Mouse (Mus musculus) left cerebral cortex, adult 11 months (tissue): ENCODE measurements around the gene Lrrc42.

Experiments used
- DNase-seq: peaks from one replicate; pipeline ENCODE4 v3.0.0; 2022; ENCODE audit warnings: low spot score

The Lrrc42 gene

GRCm38 (mm10) chr4:107249471-107249870 is 3.9 kb downstream of the Lrrc42 start:
- no peak for DNase-seq

- no peak for DNase-seq
Observed at GRCm38 (mm10) chr4:107248061-107248460, 5.3 kb downstream of the Lrrc42 start.

- DNase-seq: no peak
Observed at GRCm38 (mm10) chr4:107247110-107247509, 6.2 kb downstream of the Lrrc42 start.

- DNase-seq: no peak
Observed at GRCm38 (mm10) chr4:107246040-107246439, 7.3 kb downstream of the Lrrc42 start.

DNA sequence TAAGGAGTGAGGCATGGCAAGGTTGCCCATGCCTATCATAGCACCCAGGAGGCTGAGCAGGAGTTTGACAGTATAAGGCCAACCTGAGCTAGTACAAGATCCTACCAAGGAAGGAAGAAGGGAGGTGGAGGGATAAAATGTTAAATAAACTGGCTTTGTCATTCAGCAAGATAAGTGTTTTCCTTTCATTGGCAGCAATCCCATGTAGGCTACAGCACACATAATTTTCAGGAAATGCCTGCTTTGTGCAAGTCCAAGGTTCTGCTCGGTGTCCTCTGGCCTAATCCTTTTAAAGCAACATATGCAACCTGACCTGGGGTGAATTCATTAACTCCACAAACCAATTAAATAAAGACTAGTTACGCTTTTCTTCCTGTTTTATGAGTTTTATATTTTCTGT is 8.0 kb downstream of the Lrrc42 start:
- no peak for DNase-seq

DNA sequence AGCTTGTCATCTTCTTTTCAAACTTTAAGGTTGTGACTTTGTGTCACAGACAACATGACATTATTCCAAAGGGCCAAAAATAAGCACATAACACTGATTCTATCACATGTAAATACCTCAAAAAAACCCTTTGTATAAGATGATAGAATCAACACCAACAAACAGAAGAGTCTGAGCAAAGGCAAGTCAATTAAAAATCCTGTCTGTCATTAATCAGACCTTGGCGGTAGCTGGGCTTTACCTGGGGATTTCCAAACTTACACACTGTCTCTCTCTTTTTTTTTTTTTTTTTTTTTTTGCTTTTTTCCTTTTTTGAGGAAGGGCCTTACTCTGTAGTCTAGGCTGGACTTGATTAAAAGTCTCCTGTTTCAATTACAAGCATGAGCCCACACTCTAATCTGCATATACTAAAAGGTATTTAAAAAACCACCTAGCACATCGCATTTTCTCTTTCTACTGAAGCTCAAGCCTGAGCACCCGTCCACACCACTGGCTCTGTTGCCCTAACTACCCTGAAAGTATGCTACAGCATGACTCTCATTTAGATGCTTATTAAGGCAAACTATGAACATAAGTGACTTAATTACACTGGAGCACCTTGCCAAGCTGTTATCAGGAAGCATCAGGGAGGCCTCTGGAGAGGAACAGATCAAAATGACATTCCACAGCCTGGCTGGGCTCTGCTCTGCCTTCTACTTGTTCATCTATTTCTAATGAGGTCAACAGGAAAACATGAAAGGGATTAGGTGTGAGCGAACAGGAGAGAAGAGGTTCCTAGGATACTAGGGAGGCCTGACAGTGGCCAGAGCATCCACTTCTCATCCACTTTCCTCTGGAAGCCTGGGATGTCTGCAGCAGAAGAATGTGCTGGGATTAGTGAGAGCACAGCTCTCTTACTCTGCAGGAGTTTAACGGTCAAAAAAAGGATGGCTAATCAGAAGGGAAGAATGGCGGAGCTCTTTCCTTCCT is 9.7 kb downstream of the Lrrc42 start:
- DNase-seq: no peak

- DNase-seq: no peak
Observed at GRCm38 (mm10) chr4:107240196-107240595, 13.1 kb downstream of the Lrrc42 start.

GRCm38 (mm10) chr4:107238253-107238652 is 15.1 kb downstream of the Lrrc42 start:
- no peak for DNase-seq

GRCm38 (mm10) chr4:107232219-107232618 is 21.1 kb downstream of the Lrrc42 start:
- DNase-seq: no peak

DNA sequence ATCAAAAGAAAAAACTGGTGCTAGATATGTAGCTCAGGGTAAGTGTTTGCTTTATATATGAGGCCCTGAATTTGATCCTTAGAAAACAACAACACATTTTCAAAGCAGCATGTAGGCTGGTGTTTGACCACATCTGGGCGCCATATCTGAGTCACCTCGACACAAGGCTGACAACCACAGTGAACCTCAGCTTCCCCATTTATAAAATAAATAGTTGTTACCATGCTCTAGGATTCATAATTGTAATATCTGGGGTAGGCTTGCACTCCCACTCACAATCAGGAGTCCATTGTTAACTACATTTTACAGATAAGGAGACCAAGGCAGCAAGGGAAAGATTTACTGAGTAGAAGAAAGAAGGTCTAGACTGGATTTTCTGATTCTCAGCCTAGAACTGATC is 27.0 kb downstream of the Lrrc42 start:
- no peak for DNase-seq

DNA sequence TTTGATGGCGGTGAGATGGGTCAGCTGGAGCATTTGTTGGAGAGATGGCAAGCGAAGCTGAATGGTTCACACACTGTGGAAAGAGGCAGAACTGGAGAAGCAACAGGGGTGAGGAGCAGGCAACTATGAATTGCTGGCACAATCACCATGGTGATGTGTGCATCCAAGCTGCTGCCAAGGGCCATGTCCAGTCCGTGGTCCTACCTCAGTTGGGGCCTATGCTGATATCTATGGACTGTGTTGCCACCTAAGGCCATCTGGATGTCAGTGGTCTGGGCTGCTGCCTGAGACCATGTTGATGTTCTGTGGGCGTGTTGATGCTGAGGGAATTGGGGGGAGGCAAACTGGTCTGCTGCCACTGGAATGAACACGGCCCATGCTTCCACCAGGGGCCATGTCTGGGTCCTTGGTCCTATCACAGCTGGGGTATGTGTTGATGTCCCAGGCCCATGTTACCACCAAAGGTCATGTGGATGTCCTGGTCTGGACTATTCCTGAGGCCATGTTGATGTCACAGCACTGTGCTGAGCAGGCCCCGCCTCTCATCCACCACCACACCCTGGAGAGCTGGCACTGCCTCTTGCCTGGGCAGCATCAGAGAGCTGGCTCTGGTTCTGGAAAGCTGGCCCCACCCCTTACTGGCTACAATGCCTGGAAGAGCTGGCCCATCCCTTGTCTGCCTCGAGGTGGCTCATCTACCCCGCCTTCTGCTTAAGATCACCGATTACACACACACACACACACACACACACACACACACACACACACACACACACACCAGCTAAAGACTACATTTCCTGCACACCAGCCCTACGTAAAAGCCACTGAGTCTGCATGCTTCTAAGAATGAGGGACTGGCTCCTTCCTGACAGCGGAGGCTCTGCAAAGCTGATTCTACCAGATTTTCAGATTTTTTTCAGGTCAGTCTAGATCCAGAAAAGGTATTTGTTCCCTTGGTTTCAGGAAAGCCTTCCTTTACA is 29.8 kb downstream of the Lrrc42 start:
- DNase-seq: no peak

DNA sequence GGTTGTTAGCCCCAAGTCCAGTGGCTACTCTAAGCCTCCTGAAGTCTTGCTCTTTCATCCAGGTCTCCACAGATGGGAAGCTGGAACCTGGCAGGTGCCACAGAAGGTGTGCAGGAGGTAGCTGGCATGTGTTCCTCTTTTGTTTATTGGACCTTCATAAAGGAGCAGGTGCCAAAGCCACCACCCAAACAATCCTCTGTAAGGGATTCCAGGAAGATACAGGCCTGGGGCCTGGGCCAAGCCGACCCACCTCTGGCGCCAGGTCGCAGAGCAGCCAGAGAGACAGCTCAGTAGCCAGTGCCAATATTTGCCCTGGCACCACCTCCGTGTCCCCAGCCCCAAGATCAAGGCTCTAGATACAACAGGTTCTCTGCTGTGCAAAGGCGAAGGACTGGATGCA is 31.8 kb downstream of the Lrrc42 start:
- DNase-seq: no peak

DNA sequence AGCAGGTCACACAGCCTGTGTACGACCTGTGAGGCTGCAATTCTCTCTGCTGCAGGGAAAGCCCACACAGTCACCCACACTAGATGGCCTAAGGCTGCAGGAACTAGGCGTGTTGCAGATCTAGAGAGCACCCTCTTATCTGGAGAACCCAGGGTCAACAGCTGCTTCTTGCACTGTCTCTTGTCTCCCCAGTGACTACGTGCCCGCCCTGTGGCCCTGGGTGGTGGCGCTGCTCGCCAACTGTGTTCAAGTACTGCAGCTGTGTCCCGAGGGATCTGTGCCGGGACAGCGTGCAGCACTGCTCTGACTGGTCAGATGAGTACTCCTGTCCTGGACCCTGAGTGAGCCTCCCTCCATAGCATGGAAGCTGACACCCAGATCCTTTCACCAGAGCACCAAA is 35.8 kb downstream of the Lrrc42 start:
- DNase-seq: no peak

DNA sequence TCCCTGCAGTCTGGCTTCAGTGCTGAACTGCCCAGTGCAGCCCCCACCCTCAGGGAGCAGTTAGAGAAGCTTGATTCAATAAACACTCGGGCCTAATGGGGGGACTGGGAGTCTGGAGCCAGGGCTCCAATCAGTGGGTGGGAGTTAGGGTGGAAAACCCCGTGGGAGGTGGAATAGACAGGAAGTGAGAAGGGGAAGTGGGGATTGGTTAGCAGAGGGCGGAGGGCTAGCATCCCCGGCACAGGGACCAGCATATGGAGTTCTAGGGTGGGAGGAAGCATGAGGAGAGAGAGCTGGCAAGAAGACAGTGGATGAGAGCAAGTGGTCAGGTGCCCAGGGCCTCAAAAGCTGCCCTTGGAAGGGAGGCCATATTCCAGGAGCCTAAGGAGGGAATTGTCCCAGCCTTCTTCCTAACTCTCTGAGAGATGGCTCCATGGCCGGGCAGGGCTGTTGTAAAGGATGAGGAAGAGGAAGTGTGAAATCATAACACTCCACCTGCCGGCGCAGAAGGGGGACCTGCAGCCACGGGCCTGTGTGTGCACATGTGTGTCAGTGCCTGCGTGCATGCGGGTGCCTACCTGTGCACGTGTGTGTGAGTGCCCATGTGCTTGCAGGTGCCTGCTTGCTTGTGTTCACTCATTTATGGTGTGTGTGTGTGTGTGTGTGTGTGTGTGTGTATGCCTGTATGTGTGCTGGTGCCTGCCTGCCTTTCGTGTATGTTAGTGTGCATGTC is 39.9 kb downstream of the Lrrc42 start:
- no peak for DNase-seq

DNA sequence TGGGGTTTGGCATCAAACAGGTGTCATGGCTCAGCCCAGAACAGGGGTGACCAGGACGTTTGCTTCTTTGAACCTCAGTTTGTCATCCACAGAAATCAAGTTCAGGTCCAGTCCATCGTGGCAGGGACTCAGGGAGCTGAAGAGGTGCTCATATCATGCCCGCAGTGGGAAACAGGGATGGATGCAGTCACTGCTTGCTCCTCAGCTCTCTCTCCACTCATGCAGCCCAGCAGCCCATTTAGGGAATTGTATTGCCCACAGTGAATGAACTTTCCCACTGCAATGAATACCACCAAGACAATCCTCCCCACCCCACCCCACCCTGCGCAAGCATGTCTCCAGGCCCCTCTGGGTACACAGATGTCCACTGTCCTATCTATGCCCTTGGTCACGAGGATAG is 41.4 kb downstream of the Lrrc42 start:
- no peak for DNase-seq

- no peak for DNase-seq
Observed at GRCm38 (mm10) chr4:107211465-107211864, 41.9 kb downstream of the Lrrc42 start.

DNA sequence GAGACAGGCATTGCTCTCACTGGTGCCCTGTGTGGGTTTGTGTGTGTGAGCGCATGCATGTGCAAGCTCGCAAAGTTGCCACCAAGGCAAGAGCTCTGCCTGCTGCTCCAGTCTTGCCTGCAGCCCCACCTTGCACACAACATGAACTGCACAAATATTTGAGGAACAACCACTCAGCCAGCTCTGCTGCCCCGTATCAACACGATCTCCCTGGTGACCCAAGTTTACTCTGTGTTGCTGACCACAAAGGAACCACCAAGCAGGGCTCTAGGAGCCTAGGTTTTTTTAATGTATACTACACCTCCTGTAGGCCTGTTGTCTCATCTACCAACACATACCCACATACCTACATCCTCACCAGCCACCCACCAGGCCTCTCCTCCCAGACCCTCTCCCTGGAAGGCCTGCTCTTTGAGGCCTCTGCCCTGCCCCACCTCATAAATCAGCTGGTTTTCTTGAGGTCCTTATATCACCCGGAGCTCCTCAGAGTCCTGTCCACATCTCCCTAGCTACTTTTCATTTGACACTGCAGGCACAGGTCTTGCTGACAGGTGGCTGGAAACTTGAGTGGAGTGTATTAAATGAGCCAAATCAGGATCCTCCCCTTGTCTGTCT is 42.7 kb downstream of the Lrrc42 start:
- DNase-seq: no peak

DNA sequence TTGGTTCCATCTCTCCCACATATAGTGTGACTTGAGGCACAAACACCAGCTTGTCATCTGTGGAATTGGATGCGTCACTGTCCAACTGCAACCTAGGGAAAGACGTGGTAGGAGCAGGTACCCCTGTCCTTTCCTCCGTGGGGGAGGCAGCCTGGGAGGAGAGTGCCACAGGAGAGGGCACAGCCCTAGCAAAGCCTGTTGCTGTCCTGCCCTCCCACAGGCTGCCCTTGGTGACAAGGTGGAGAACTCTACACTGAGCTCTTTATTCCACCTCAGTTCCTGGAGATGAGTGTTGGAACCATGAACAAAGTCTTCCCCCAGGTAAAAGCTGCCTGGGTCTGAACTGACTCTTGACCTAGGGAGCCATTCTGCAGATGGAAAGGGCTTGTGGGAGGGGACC is 44.5 kb downstream of the Lrrc42 start, which contains the start of gene Ldlrad1:
Gene Ldlrad1 (plus strand): TSS at position 301 of the 400 bp plus-strand sequence.
- no peak for DNase-seq

DNA sequence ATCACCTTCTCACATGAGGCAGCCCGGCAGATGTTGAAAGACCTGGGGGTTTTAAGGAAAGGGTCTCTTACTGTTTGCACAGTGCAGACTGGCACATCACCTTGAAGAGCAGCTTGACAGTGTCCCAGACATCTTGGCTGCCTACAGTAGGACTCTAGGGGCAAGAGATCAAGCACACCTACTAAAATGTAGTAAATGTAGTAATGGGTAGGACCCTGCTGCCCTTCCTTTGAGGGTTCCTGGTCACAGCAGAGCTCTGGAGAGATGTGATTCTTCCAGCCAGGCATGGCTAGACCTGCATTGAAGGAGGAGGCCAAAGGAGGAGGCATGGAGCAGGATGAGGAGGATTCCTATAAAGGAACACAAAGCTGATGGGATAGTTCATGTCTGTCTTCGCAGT is 46.3 kb downstream of the Lrrc42 start:
- DNase-seq: no peak

GRCm38 (mm10) chr4:107203001-107203400 is 50.3 kb downstream of the Lrrc42 start:
- DNase-seq: no peak

GRCm38 (mm10) chr4:107201779-107202178 is 51.6 kb downstream of the Lrrc42 start:
- DNase-seq: no peak
